Mouse (Mus musculus) midbrain, embryonic 12.5 days (tissue): ENCODE results near the gene Zbtb8os. TPM values are rescaled to one million over a fixed set of nuclear protein-coding genes. Genes with fewer than 3 reads are reported as not detected.

Experiments used
- ATAC-seq: fragments of 200-750 bp; cut with Nextera tagmentation; 2 replicates; pipeline ENCODE4 v1.8.0; 2017; ENCODE audit warnings: low read depth, moderate TSS enrichment, moderate library complexity; ENCODE audit not compliant: low FRiP score
- H3K27ac ChIP-seq: fragments of 300-500 bp; sonication (generic); replicated peaks from 2 replicates; pipeline ENCODE4 v1.5.1; 2016; ENCODE audit warnings: mild to moderate bottlenecking
- H3K27me3 ChIP-seq: fragments of 300-500 bp; sonication (generic); 2 replicates; pipeline ENCODE4 v1.6.1; 2016; ENCODE audit warnings: mild to moderate bottlenecking
- H3K36me3 ChIP-seq: fragments of 300-500 bp; sonication (generic); 2 replicates; pipeline ENCODE4 v1.6.1; 2016
- H3K4me1 ChIP-seq: fragments of 300-500 bp; sonication (generic); 2 replicates; pipeline ENCODE4 v1.6.1; 2016
- H3K4me2 ChIP-seq: fragments of 300-500 bp; sonication (generic); replicated peaks from 2 replicates; pipeline ENCODE4 v1.6.1; 2016; ENCODE audit warnings: mild to moderate bottlenecking, moderate library complexity
- H3K4me3 ChIP-seq: fragments of 300-500 bp; sonication (generic); 2 replicates; pipeline ENCODE4 v1.5.1; 2016; ENCODE audit warnings: mild to moderate bottlenecking
- H3K9ac ChIP-seq: fragments of 300-500 bp; sonication (generic); replicated peaks from 2 replicates; pipeline ENCODE4 v1.6.1; 2016; ENCODE audit warnings: mild to moderate bottlenecking, moderate library complexity
- H3K9me3 ChIP-seq: fragments of 300-500 bp; sonication (generic); 2 replicates; pipeline ENCODE4 v1.6.1; 2016; ENCODE audit warnings: mild to moderate bottlenecking
- WGBS: fragments of 180-500 bp; shearing (Covaris S2); methylation state at CpG from one replicate; pipeline ENCODE4 v1.1.7; 2016; 5-methylcytosine and 5-hydroxymethylcytosine counted together
- polyA plus RNA-seq: library from polyadenylated mRNA; unstranded; fragments of >200 nt; fragmentation: Nextera tagmentation; extraction: Ambion mirVana; gene quantifications from 2 replicates; pipeline ENCODE4 v1.2.1, GENCODE M21; 2016

The Zbtb8os gene
- polyA plus RNA-seq, 1 experiment from 2014 or later: 36.4 TPM

DNA sequence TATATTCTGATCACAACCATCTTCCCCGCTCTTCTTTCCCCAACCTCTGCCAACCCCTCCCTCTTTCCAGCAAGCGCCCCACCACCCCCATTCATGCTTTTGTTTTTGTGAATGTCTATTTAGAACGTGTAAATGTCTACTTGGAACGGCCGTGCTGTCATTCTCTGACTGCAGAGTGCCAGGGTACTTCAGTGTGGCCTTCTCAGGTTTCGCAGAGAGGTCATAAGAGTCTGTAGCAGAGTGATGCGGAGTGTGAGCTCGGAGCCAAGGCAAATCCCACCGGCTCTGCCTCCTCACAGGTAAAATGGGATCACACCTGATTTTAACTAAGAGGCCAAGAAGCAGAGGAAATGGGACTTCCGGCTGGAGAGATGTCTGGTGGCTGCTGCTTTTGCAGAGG, 36.4 kb upstream of the Zbtb8os start:
- Histone ChIP-seq H3K36me3 (no peaks in the 10 kb centered on the region), H3K4me3 (no peak overlapping the region), H3K27ac (no peak overlapping the region), H3K9me3 (no peaks in the 10 kb centered on the region), H3K4me1 (peaks cover 13% of the 10 kb centered on the region), H3K4me2 (no peak overlapping the region), H3K9ac (no peak overlapping the region), H3K27me3 (peaks cover 1% of the 10 kb centered on the region)
- 68% methylated on average over 10 of the region's 10 CpGs for WGBS
- no peak for ATAC-seq

DNA sequence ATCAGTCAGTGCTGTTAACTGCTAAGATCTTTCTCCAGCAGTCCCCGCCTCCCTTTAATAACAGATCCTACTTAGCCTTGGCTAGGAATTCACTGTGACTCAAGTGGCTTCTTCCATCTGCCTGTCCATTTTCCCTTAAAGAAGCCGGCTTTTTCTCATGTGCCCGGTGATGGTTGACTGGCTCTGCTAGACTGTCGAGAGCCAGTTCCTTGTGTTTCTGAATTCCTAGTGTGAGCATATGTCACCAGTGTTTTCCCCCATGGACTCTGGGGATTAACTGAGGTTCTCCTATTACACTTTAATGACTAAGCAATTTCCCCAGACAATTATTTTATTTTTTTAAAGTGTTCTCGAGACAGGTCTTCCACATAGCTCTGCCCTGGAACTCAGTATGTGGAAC, 32.1 kb upstream of the Zbtb8os start:
- H3K27ac ChIP-seq: no peak overlapping the region
- WGBS: 74% methylated on average over 5 of the region's 5 CpGs
- ATAC-seq: no peak
- no peak overlapping the region for H3K9ac ChIP-seq
- no peaks in the 10 kb centered on the region for H3K9me3 ChIP-seq
- peaks cover 29% of the 10 kb centered on the region for H3K36me3 ChIP-seq
- no peak overlapping the region for H3K4me2 ChIP-seq
- peaks cover 9% of the 10 kb centered on the region for H3K4me1 ChIP-seq
- H3K27me3 ChIP-seq: no peaks in the 10 kb centered on the region
- no peak overlapping the region for H3K4me3 ChIP-seq

DNA sequence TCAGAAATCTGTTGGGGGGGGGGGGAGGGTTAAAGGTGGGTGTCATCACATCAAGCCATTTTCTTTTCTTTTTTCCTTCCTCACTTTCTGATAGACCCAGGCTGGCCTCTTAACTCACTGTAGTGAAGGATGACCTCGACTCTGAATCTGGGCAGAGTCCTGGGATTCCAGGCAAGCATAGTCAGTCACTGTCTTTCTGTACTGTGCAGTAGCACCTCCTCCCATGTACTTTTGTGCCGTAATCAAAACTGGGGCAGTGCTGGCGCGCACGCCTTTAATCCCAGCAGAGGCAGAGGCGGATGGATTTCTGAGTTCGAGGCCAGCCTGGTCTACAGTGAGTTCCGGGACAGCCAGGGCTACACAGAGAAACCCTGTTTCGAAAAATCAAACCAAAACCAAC, 31.7 kb upstream of the Zbtb8os start:
- 90% methylated on average over 9 of the region's 9 CpGs for WGBS
- peaks cover 5% of the 10 kb centered on the region for H3K4me1 ChIP-seq
- no peak for ATAC-seq

DNA sequence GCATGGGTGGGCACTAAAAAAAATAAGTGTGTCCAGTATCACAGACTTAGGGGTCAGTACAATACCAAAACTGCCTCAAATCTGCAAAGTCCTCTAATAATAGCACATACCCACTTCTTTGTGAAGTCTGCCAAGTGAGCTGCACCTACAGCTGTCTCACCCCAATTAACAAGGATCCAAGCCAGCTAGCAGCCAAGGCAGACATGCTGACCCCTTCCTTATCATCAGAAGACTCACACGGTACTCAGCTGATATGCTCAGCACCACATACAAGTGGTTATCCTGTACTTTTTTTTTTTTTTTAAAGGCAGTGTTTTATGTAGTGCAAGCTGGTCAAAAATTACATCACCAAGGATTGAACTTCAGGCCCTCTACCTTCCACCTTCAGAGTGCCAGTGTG, 31.2 kb upstream of the Zbtb8os start:
- 83% methylated on average over 1 of the region's 1 CpGs for WGBS
- H3K36me3 ChIP-seq: peaks cover 38% of the 10 kb centered on the region
- H3K27ac ChIP-seq: no peak overlapping the region
- H3K4me2 ChIP-seq: no peak overlapping the region
- no peaks in the 10 kb centered on the region for H3K27me3 ChIP-seq
- no peaks in the 10 kb centered on the region for H3K9me3 ChIP-seq
- H3K4me3 ChIP-seq: no peak overlapping the region
- no peak overlapping the region for H3K9ac ChIP-seq
- H3K4me1 ChIP-seq: peaks cover under 1% of the 10 kb centered on the region; the same call in 1 of the 2 replicates
- ATAC-seq: no peak

More for the DNA sequence above, 31.7 kb upstream of the Zbtb8os start:
- Histone ChIP-seq H3K4me2 (no peak overlapping the region), H3K4me3 (no peak overlapping the region), H3K9ac (no peak overlapping the region), H3K9me3 (no peaks in the 10 kb centered on the region), H3K36me3 (peaks cover 33% of the 10 kb centered on the region), H3K27ac (no peak overlapping the region), H3K27me3 (no peaks in the 10 kb centered on the region)

DNA sequence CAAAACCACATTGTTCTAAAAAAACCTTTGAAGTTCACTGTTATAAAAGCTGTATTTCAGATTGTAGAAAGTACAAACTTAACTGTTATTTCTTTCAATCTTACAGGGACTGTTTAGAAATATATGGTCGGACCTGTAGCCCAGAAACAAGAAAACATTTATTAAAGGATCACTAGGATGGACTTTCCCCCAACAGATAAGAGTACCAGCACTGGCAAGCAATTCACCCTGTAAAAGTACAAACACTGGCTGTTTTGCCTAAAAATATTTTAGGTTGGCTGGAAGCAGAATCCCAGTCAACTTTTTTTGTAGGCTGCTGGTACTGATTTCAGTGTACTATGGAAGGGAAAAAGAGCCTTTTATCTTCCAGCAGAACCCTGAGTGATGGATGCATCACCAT, 27.6 kb upstream of the Zbtb8os start:
- Histone ChIP-seq H3K9me3 (no peaks in the 10 kb centered on the region), H3K9ac (no peak overlapping the region), H3K36me3 (peaks cover 67% of the 10 kb centered on the region), H3K4me2 (no peak overlapping the region), H3K27ac (no peak overlapping the region), H3K4me1 (no peaks in the 10 kb centered on the region), H3K4me3 (no peak overlapping the region), H3K27me3 (no peaks in the 10 kb centered on the region)
- no peak for ATAC-seq
- 94% methylated on average over 1 of the region's 1 CpGs for WGBS

DNA sequence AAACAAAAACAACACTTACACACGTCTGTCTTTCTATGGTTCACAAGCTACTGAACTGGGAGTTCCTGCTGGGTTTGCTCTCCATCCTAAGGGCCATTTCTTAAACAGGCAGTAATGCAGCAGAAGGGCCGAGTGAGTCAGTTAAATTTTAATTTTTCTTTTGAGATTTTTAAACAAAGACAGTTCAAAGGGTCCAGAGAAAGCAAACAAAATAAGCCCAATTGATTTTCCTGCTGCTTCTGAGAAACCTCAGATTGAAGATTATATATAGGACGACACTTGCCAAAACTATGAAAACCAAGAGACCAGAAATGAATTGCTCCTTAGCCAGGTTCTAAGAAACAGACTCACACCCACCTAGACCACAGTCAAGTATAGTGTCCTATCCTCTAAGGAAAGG, 21.6 kb upstream of the Zbtb8os start:
- Histone ChIP-seq H3K27me3 (no peaks in the 10 kb centered on the region), H3K9ac (no peak overlapping the region), H3K9me3 (no peaks in the 10 kb centered on the region), H3K4me2 (no peak overlapping the region), H3K36me3 (peaks cover 90% of the 10 kb centered on the region), H3K4me1 (no peaks in the 10 kb centered on the region), H3K27ac (no peak overlapping the region), H3K4me3 (no peak overlapping the region)
- ATAC-seq: no peak
- 87% methylated on average over 3 of the region's 3 CpGs for WGBS

DNA sequence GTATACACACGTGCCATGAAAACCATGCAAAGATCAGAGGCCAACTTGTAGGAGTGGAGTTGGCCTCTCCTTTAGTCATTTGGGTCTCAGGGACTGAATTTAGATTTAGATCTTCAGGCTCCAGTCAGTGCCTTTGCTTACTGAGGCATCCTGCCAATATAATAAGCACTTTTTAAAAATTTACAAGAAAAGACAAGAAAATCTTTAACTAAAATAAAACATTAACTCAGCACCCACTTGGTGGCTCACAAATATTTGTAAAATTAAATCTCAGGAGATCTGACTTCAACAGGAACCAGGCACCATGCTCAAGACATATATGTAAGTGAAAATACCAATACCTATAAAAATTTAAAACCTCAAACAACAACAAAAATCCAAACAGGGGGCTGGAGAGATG, 14.6 kb upstream of the Zbtb8os start:
- H3K27me3 ChIP-seq: no peaks in the 10 kb centered on the region
- no peak overlapping the region for H3K4me2 ChIP-seq
- H3K4me3 ChIP-seq: no peak overlapping the region
- H3K9ac ChIP-seq: no peak overlapping the region
- H3K36me3 ChIP-seq: peaks cover 73% of the 10 kb centered on the region
- no peaks in the 10 kb centered on the region for H3K4me1 ChIP-seq
- H3K27ac ChIP-seq: no peak overlapping the region
- ATAC-seq: no peak
- 95% methylated on average over 1 of the region's 1 CpGs for WGBS
- no peaks in the 10 kb centered on the region for H3K9me3 ChIP-seq

DNA sequence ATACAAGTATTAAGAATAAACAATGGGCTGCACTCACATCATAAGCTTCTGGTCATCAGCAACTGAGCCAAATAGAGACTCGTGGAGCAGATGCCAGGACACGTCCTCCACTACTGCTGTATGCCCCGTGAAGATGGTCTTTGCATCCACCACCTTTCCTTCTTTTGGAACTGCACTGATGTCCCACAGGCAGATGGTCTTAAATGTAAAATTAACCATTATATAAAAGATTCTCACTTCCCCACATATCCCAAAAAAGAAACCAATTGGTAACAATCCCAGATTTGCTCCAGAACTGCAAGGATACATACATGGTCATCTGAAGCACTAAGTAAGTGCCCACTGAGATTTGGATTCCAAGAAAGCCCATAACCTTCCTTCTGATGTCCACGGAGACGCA, 13.5 kb upstream of the Zbtb8os start:
- Histone ChIP-seq H3K4me2 (no peak overlapping the region), H3K4me3 (no peak overlapping the region), H3K36me3 (peaks cover 74% of the 10 kb centered on the region), H3K4me1 (no peaks in the 10 kb centered on the region), H3K27me3 (no peaks in the 10 kb centered on the region), H3K9ac (no peak overlapping the region), H3K27ac (no peak overlapping the region), H3K9me3 (no peaks in the 10 kb centered on the region)
- ATAC-seq: no peak
- 96% methylated on average over 5 of the region's 5 CpGs for WGBS

DNA sequence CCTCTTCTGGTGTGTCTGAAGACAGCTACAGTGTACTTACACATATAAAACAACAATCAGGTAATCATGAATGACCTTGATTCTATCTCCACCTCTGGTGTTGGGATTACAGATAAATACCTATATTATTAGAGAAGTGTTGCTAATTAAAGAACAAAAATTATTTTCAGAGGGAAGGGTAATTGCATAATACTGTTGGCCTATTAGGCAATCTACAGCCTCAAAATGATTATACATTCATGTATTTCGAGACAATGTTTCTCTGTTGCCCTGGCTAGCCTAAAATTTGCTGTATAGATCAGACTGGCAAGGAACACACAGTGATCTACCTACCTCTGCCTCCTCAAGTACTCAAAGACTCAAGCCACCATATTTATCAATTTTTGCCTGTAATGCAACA, 12.0 kb upstream of the Zbtb8os start:
- WGBS: 98% methylated on average over 1 of the region's 1 CpGs
- Histone ChIP-seq H3K4me1 (no peaks in the 10 kb centered on the region), H3K27me3 (no peaks in the 10 kb centered on the region), H3K4me3 (no peak overlapping the region), H3K27ac (no peak overlapping the region), H3K9ac (no peak overlapping the region), H3K4me2 (no peak overlapping the region), H3K9me3 (no peaks in the 10 kb centered on the region), H3K36me3 (peaks cover 74% of the 10 kb centered on the region)
- no peak for ATAC-seq

DNA sequence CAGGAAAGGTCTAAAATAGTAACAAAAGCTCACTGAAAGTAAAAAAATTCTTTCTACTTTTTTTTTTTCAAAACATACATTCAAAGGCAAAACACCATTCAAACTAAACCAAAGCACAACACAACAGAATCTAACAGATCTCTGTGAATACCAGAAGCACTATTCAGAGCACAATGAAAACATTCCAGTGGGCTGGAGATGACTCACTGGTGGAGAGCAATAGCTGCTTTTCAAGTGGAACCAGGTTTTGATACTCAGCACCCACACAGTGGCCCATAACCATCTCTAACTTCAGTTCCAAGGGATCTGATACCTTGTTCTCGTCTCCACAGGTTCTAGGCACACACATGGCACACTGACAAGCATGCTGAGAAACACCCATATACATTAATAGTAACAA, 10.7 kb upstream of the Zbtb8os start:
- 90% methylated on average over 1 of the region's 1 CpGs for WGBS

DNA sequence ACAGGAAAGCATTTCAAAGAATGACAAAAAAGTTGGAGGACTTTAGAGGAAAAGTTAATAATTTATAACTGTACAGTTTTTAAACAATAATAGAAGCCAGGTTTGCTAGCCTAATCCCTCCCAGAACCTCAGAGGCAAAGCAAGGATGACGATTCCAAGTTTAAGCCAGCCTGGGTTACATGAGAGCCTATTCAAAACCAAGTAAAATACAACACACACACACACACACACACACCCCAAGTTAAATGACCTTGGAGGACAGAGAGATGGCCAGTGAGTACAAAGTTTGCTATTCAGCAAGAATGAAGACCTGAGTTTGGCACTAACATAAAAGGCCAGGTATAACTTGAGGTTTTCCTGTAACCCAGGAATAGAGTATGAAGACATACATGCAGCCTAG, 9.3 kb upstream of the Zbtb8os start:
- H3K27ac ChIP-seq: no peak overlapping the region
- H3K4me3 ChIP-seq: no peak overlapping the region
- 79% methylated on average over 1 of the region's 1 CpGs for WGBS
- peaks cover 76% of the 10 kb centered on the region for H3K36me3 ChIP-seq
- no peak for ATAC-seq
- no peaks in the 10 kb centered on the region for H3K27me3 ChIP-seq
- no peak overlapping the region for H3K9ac ChIP-seq
- H3K4me1 ChIP-seq: peaks cover 3% of the 10 kb centered on the region; the same call in 1 of the 2 replicates
- H3K9me3 ChIP-seq: no peaks in the 10 kb centered on the region
- no peak overlapping the region for H3K4me2 ChIP-seq

More for the DNA sequence above, 10.7 kb upstream of the Zbtb8os start:
- Histone ChIP-seq H3K4me1 (no peaks in the 10 kb centered on the region), H3K27me3 (no peaks in the 10 kb centered on the region), H3K4me3 (no peak overlapping the region), H3K4me2 (no peak overlapping the region), H3K27ac (no peak overlapping the region), H3K9ac (no peak overlapping the region), H3K36me3 (peaks cover 76% of the 10 kb centered on the region), H3K9me3 (no peaks in the 10 kb centered on the region)
- no peak for ATAC-seq

DNA sequence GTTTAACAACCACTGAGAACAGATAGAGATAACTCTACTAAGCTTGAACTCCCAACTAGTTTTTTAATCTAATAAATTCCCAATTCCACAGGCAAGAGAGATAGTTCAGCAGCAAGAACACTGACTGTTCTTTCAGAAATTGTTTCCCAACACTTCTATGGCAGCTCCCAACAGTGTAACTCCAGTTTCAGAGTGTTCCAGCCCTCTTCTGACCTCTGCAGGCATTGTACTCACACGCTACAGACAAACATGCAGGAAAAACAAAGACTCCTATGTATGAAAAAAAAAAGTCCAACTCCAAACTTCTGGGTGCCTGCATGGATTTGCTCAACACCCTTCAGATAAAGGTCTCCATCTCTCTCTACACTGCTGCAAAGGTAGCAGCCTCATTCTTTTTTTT, 2.6 kb upstream of the Zbtb8os start:
- 56% methylated on average over 1 of the region's 1 CpGs for WGBS
- no peak overlapping the region for H3K27ac ChIP-seq
- H3K36me3 ChIP-seq: peaks cover 39% of the 10 kb centered on the region
- peak overlapping the region; percentile 82 for H3K4me3 ChIP-seq
- no peaks in the 10 kb centered on the region for H3K27me3 ChIP-seq
- H3K9ac ChIP-seq: 0 out of 2 replicates have a peak overlapping the region, but pooled peaks have one; percentile 2
- no peaks in the 10 kb centered on the region for H3K9me3 ChIP-seq
- peaks cover 35% of the 10 kb centered on the region for H3K4me1 ChIP-seq
- H3K4me2 ChIP-seq: peak overlapping the region; percentile 87
- ATAC-seq: no peak

DNA sequence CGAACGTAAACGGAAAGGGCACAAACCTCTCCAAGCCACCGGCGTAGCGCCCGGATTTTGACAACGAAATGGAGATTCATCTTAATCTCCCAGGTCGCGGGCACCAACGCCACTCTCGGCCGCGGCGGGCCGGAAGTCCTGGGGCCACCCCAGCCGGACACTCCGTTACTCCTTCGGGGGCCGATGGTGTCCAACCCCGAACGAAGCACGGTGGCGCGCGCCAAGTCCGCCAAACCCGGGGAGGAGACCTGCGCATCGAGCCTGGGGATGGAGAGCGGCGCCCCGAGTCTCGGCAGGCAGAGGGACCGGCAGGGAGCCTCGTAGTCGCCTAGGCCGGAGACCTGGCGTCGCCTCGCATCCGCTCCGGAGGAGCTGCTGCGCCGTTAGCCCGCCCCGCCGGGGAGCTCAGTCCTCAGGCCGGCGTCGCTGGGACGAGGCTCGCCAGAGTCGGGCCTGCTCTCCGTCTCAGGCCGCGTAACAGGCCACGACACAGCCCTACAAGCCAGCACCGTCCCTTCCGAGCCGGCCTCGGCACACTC, 749 bp upstream of the Zbtb8os start:
- Histone ChIP-seq H3K4me2 (peak overlapping the region; percentile 87), H3K36me3 (peaks cover 22% of the 10 kb centered on the region), H3K27ac (peak overlapping the region; percentile 96), H3K4me3 (peak overlapping the region; percentile 82), H3K27me3 (no peaks in the 10 kb centered on the region), H3K4me1 (peaks cover 35% of the 10 kb centered on the region), H3K9me3 (no peaks in the 10 kb centered on the region), H3K9ac (peak overlapping the region; percentile 96)
- WGBS: under 1% methylated on average over 61 of the region's 62 CpGs
- ATAC-seq: no peak; the same call in 1 of the 2 replicates
